Mouse (Mus musculus): ENCODE data around the gene Zfp609. TPM values are rescaled to one million over a fixed set of nuclear protein-coding genes. Genes with fewer than 3 reads are reported as not detected.
A peak's percentile ranks its signal among the peaks of the same experiment; 100 is the strongest.

Zfp609 gene
- polyA plus RNA-seq, 1 experiment from 2014 or later = 7.1 TPM

- no peaks in the 10 kb centered on the region for H3K9me3 ChIP-seq (replicated peaks)
- ATAC-seq (ENCODE audit: insufficient number of reproducible peaks, low FRiP score) = no peak
- peaks cover 21% of the 10 kb centered on the region for H3K4me1 ChIP-seq (replicated peaks)
- H3K36me3 ChIP-seq = 0 out of 2 replicates have a peak, but pooled peaks cover 14% of the 10 kb centered on the region
- H3K27me3 ChIP-seq (replicated peaks) = no peaks in the 10 kb centered on the region
- WGBS = 73% methylated on average over 4 of the region's 4 CpGs
- H3K4me2 ChIP-seq = no peak overlapping the region
- no peak overlapping the region for H3K4me3 ChIP-seq
- no peak overlapping the region for H3K9ac ChIP-seq
- no peak overlapping the region for H3K27ac ChIP-seq (ENCODE audit: poor library complexity, severe bottlenecking)
Observed at GRCm38 (mm10) chr9:65831164-65831563, 3.8 kb upstream of the Zfp609 start.

GRCm38 (mm10) chr9:65830255-65830654, 2.9 kb upstream of the Zfp609 start:
- Histone ChIP-seq H3K4me3 (no peak overlapping the region), H3K36me3 (0 out of 2 replicates have a peak, but pooled peaks cover 10% of the 10 kb centered on the region), H3K9ac (no peak overlapping the region), H3K4me2 (no peak overlapping the region), H3K27ac (ENCODE audit: poor library complexity, severe bottlenecking) (no peak overlapping the region), H3K27me3 (replicated peaks) (no peaks in the 10 kb centered on the region), H3K9me3 (replicated peaks) (no peaks in the 10 kb centered on the region), H3K4me1 (replicated peaks) (peaks cover 28% of the 10 kb centered on the region)
- WGBS = 80% methylated on average over 4 of the region's 4 CpGs
- ATAC-seq (ENCODE audit: insufficient number of reproducible peaks, low FRiP score) = no peak

- Histone ChIP-seq H3K9me3 (replicated peaks) (no peaks in the 10 kb centered on the region), H3K4me3 (no peak overlapping the region), H3K27ac (ENCODE audit: poor library complexity, severe bottlenecking) (no peak overlapping the region), H3K4me2 (no peak overlapping the region), H3K9ac (no peak overlapping the region), H3K4me1 (replicated peaks) (peaks cover 30% of the 10 kb centered on the region), H3K36me3 (0 out of 2 replicates have a peak, but pooled peaks cover 5% of the 10 kb centered on the region), H3K27me3 (replicated peaks) (no peaks in the 10 kb centered on the region)
- WGBS = 85% methylated on average over 2 of the region's 2 CpGs
- ATAC-seq (ENCODE audit: insufficient number of reproducible peaks, low FRiP score) = no peak
Observed at GRCm38 (mm10) chr9:65829410-65829809, 2.0 kb upstream of the Zfp609 start.

GRCm38 (mm10) chr9:65828511-65828910, 1.1 kb upstream of the Zfp609 start:
- Histone ChIP-seq H3K27ac (ENCODE audit: poor library complexity, severe bottlenecking) (peak overlapping the region; percentile 99), H3K4me2 (peak overlapping the region; percentile 82), H3K36me3 (0 out of 2 replicates have a peak, but pooled peaks cover 2% of the 10 kb centered on the region), H3K9ac (no peak overlapping the region), H3K9me3 (replicated peaks) (no peaks in the 10 kb centered on the region), H3K4me1 (replicated peaks) (peaks cover 38% of the 10 kb centered on the region), H3K27me3 (replicated peaks) (no peaks in the 10 kb centered on the region), H3K4me3 (peak overlapping the region; percentile 87)
- WGBS = 10% methylated on average over 3 of the region's 3 CpGs
- no peak for ATAC-seq (ENCODE audit: insufficient number of reproducible peaks, low FRiP score)

- H3K9me3 ChIP-seq (replicated peaks) = no peaks in the 10 kb centered on the region
- under 1% methylated on average over 13 of the region's 13 CpGs for WGBS
- no peaks in the 10 kb centered on the region for H3K27me3 ChIP-seq (replicated peaks)
- 0 out of 2 replicates have a peak, but pooled peaks cover 2% of the 10 kb centered on the region for H3K36me3 ChIP-seq
- H3K4me2 ChIP-seq = peak overlapping the region; percentile 82
- H3K4me3 ChIP-seq = peak overlapping the region; percentile 87
- peak overlapping the region; percentile 97 for H3K9ac ChIP-seq
- peaks cover 41% of the 10 kb centered on the region for H3K4me1 ChIP-seq (replicated peaks)
- peak overlapping the region; percentile 99 for H3K27ac ChIP-seq (ENCODE audit: poor library complexity, severe bottlenecking)
- no peak for ATAC-seq (ENCODE audit: insufficient number of reproducible peaks, low FRiP score)
Observed at GRCm38 (mm10) chr9:65828016-65828403, 646 bp upstream of the Zfp609 start.

- H3K27ac ChIP-seq (ENCODE audit: poor library complexity, severe bottlenecking) = peak overlapping the region; percentile 99
- no peaks in the 10 kb centered on the region for H3K27me3 ChIP-seq (replicated peaks)
- peak overlapping the region; percentile 82 for H3K4me2 ChIP-seq
- WGBS = under 1% methylated on average over 31 of the region's 31 CpGs
- peak; percentile 48 for ATAC-seq (ENCODE audit: insufficient number of reproducible peaks, low FRiP score)
- H3K4me1 ChIP-seq (replicated peaks) = peaks cover 46% of the 10 kb centered on the region
- H3K9ac ChIP-seq = peak overlapping the region; percentile 97
- H3K9me3 ChIP-seq (replicated peaks) = no peaks in the 10 kb centered on the region
- no peaks in the 10 kb centered on the region for H3K36me3 ChIP-seq
- H3K4me3 ChIP-seq = peak overlapping the region; percentile 87
Observed at GRCm38 (mm10) chr9:65826588-65827343, 598 bp downstream of the Zfp609 start.

GRCm38 (mm10) chr9:65826226-65826587, 1.2 kb downstream of the Zfp609 start:
- ATAC-seq (ENCODE audit: insufficient number of reproducible peaks, low FRiP score) = no peak
- Histone ChIP-seq H3K36me3 (no peaks in the 10 kb centered on the region), H3K27me3 (replicated peaks) (no peaks in the 10 kb centered on the region), H3K4me3 (peak overlapping the region; percentile 87), H3K4me2 (peak overlapping the region; percentile 82), H3K27ac (ENCODE audit: poor library complexity, severe bottlenecking) (peak overlapping the region; percentile 99), H3K9me3 (replicated peaks) (no peaks in the 10 kb centered on the region), H3K9ac (peak overlapping the region; percentile 97), H3K4me1 (replicated peaks) (peaks cover 52% of the 10 kb centered on the region)
- 2% methylated on average over 4 of the region's 4 CpGs for WGBS

GRCm38 (mm10) chr9:65823716-65824462, 3.5 kb downstream of the Zfp609 start:
- Histone ChIP-seq H3K4me3 (0 out of 2 replicates have a peak overlapping the region, but pooled peaks have one; percentile 4), H3K4me2 (peak overlapping the region; percentile 57), H3K36me3 (no peaks in the 10 kb centered on the region), H3K4me1 (replicated peaks) (peaks cover 56% of the 10 kb centered on the region), H3K27ac (ENCODE audit: poor library complexity, severe bottlenecking) (peak overlapping the region; percentile 67), H3K9ac (0 out of 2 replicates have a peak overlapping the region, but pooled peaks have one; percentile 0), H3K9me3 (replicated peaks) (no peaks in the 10 kb centered on the region), H3K27me3 (replicated peaks) (no peaks in the 10 kb centered on the region)
- no peak for ATAC-seq (ENCODE audit: insufficient number of reproducible peaks, low FRiP score)
- WGBS = 37% methylated on average over 10 of the region's 10 CpGs

GRCm38 (mm10) chr9:65822011-65822410, 5.4 kb downstream of the Zfp609 start:
- Histone ChIP-seq H3K27me3 (replicated peaks) (no peaks in the 10 kb centered on the region), H3K4me2 (no peak overlapping the region), H3K36me3 (no peaks in the 10 kb centered on the region), H3K4me1 (replicated peaks) (peaks cover 58% of the 10 kb centered on the region), H3K9ac (no peak overlapping the region), H3K27ac (ENCODE audit: poor library complexity, severe bottlenecking) (no peak overlapping the region), H3K9me3 (replicated peaks) (no peaks in the 10 kb centered on the region), H3K4me3 (no peak overlapping the region)
- 76% methylated on average over 4 of the region's 4 CpGs for WGBS
- ATAC-seq (ENCODE audit: insufficient number of reproducible peaks, low FRiP score) = no peak

- Histone ChIP-seq H3K27ac (ENCODE audit: poor library complexity, severe bottlenecking) (no peak overlapping the region), H3K36me3 (peaks cover 9% of the 10 kb centered on the region), H3K4me2 (no peak overlapping the region), H3K9ac (no peak overlapping the region), H3K4me3 (no peak overlapping the region), H3K27me3 (replicated peaks) (no peaks in the 10 kb centered on the region), H3K4me1 (replicated peaks) (peaks cover 50% of the 10 kb centered on the region), H3K9me3 (replicated peaks) (no peaks in the 10 kb centered on the region; the same call in 1 of the 2 replicates)
- no peak for ATAC-seq (ENCODE audit: insufficient number of reproducible peaks, low FRiP score)
- WGBS = 78% methylated on average over 2 of the region's 2 CpGs
Observed at GRCm38 (mm10) chr9:65820301-65820700, 7.1 kb downstream of the Zfp609 start.

- no peak overlapping the region for H3K9ac ChIP-seq
- no peaks in the 10 kb centered on the region; the same call in 1 of the 2 replicates for H3K9me3 ChIP-seq (replicated peaks)
- H3K27ac ChIP-seq (ENCODE audit: poor library complexity, severe bottlenecking) = no peak overlapping the region
- H3K4me3 ChIP-seq = no peak overlapping the region
- peaks cover 17% of the 10 kb centered on the region for H3K36me3 ChIP-seq
- ATAC-seq (ENCODE audit: insufficient number of reproducible peaks, low FRiP score) = no peak
- H3K4me2 ChIP-seq = no peak overlapping the region
- no peaks in the 10 kb centered on the region for H3K27me3 ChIP-seq (replicated peaks)
- peaks cover 37% of the 10 kb centered on the region for H3K4me1 ChIP-seq (replicated peaks)
- WGBS = 94% methylated on average over 2 of the region's 2 CpGs
Observed at GRCm38 (mm10) chr9:65818402-65818801, 9.0 kb downstream of the Zfp609 start.
